Mouse (Mus musculus): ENCODE results near the gene Fads2.

Gene Fads2

GRCm38 (mm10) chr19:10056686-10057085 is 44.9 kb downstream of the Fads2 start:
- CTCF ChIA-PET: no interaction called here
- POLR2A ChIA-PET: no interaction called here

- ChIA-PET CTCF (interaction anchor here in 1 of 4 experiments (0.6 kb wide), 1 partner anchor 18 kb away, joined by 7 read pairs; no protein-coding TSS in a partner anchor), POLR2A (interaction anchor here in 1 of 4 experiments (0.7 kb wide), 1 partner anchor 414 kb away, joined by 3 read pairs; no protein-coding TSS in a partner anchor)
Measured at GRCm38 (mm10) chr19:10055783-10056660, 45.5 kb downstream of the Fads2 start.

GRCm38 (mm10) chr19:10055261-10055660 is 46.3 kb downstream of the Fads2 start:
- ChIA-PET POLR2A (no interaction called here), CTCF (interaction anchor here in 2 of 4 experiments (0.6 to 1.0 kb wide), 2 partner anchors 17 to 139 kb away, joined by 3 to 7 read pairs; no protein-coding TSS in a partner anchor)

- POLR2A ChIA-PET: interaction anchor here in 1 of 4 experiments (1.0 kb wide), 1 partner anchor 149 kb away, joined by 3 read pairs; the partner anchor contains the start of genes Fen1 and Tmem258
- CTCF ChIA-PET: interaction anchor here in 3 of 4 experiments (0.5 to 1.1 kb wide), 4 partner anchors 62 to 471 kb away, joined by 3 to 5 read pairs (median 4); no protein-coding TSS in a partner anchor
Measured at GRCm38 (mm10) chr19:10054361-10055075, 47.0 kb downstream of the Fads2 start.

GRCm38 (mm10) chr19:10053692-10054260 is 47.8 kb downstream of the Fads2 start:
- ChIA-PET CTCF (interaction anchor here in 2 of 4 experiments (1.0 to 1.1 kb wide), 3 partner anchors 61 to 142 kb away, joined by 3 to 5 read pairs (median 3); no protein-coding TSS in a partner anchor), POLR2A (interaction anchor here in 1 of 4 experiments (1.0 kb wide), 1 partner anchor 150 kb away, joined by 3 read pairs; the partner anchor contains the start of genes Fen1 and Tmem258)

GRCm38 (mm10) chr19:10052698-10053097 is 48.8 kb downstream of the Fads2 start:
- POLR2A ChIA-PET: interaction anchor here in 2 of 4 experiments (0.5 to 1.2 kb wide), 2 partner anchors 10 to 174 kb away, joined by 3 read pairs; no protein-coding TSS in a partner anchor

GRCm38 (mm10) chr19:10050438-10050837 is 51.1 kb downstream of the Fads2 start:
- POLR2A ChIA-PET: interaction anchor here in 2 of 4 experiments (1.0 to 1.2 kb wide), 3 partner anchors 10 to 78 kb away, joined by 3 read pairs; no protein-coding TSS in a partner anchor
- CTCF ChIA-PET: interaction anchor here in 2 of 4 experiments (0.7 kb wide), 2 partner anchors 32 to 285 kb away, joined by 3 read pairs; no protein-coding TSS in a partner anchor

More at GRCm38 (mm10) chr19:10052698-10053097, 48.8 kb downstream of the Fads2 start:
- CTCF ChIA-PET: interaction anchor here in 1 of 4 experiments (1.0 kb wide), 1 partner anchor 206 kb away, joined by 3 read pairs; no protein-coding TSS in a partner anchor

GRCm38 (mm10) chr19:10049533-10049932 is 52.0 kb downstream of the Fads2 start:
- ChIA-PET CTCF (interaction anchor here (0.6 to 1.7 kb wide), 4 partner anchors 9 to 169 kb away, joined by 3 to 6 read pairs (median 5); no protein-coding TSS in a partner anchor), POLR2A (interaction anchor here in 2 of 4 experiments (0.8 to 1.2 kb wide), 5 partner anchors 10 to 79 kb away, joined by 3 to 4 read pairs (median 3); no protein-coding TSS in a partner anchor)

GRCm38 (mm10) chr19:10046983-10047382 is 54.6 kb downstream of the Fads2 start:
- POLR2A ChIA-PET: interaction anchor here in 1 of 4 experiments (0.6 kb wide), 1 partner anchor 22 kb away, joined by 5 read pairs; no protein-coding TSS in a partner anchor
- CTCF ChIA-PET: interaction anchor here in 1 of 4 experiments (1.6 kb wide), 1 partner anchor 55 kb away, joined by 4 read pairs; no protein-coding TSS in a partner anchor

GRCm38 (mm10) chr19:10046346-10046745 is 55.2 kb downstream of the Fads2 start:
- ChIA-PET CTCF (interaction anchor here in 2 of 4 experiments (0.6 to 1.6 kb wide), 2 partner anchors 55 to 454 kb away, joined by 3 to 4 read pairs; no protein-coding TSS in a partner anchor), POLR2A (no interaction called here)

- POLR2A ChIA-PET: interaction anchor here in 2 of 4 experiments (0.6 to 0.7 kb wide), 2 partner anchors 19 to 32 kb away, joined by 3 to 6 read pairs; no protein-coding TSS in a partner anchor
- CTCF ChIA-PET: interaction anchor here in 3 of 4 experiments (0.7 to 1.6 kb wide), 3 partner anchors 14 to 54 kb away, joined by 3 to 4 read pairs (median 3); no protein-coding TSS in a partner anchor
Measured at GRCm38 (mm10) chr19:10045707-10046106, 55.8 kb downstream of the Fads2 start.

GRCm38 (mm10) chr19:10043643-10044042 is 57.9 kb downstream of the Fads2 start:
- POLR2A ChIA-PET: interaction anchor here in 3 of 4 experiments (0.6 to 1.7 kb wide), 6 partner anchors 9 to 207 kb away, joined by 3 to 4 read pairs (median 4); partner anchors contain the start of gene Incenp (in 1 of the 3)
- CTCF ChIA-PET: interaction anchor here in 3 of 4 experiments (0.6 to 1.3 kb wide), 6 partner anchors 15 to 189 kb away, joined by 3 to 6 read pairs (median 4); no protein-coding TSS in a partner anchor

- ChIA-PET POLR2A (interaction anchor here in 2 of 4 experiments (0.7 to 1.4 kb wide), 4 partner anchors 10 to 208 kb away, joined by 3 to 4 read pairs (median 4); partner anchors contain the start of gene Incenp (in 1 of the 2)), CTCF (interaction anchor here in 2 of 4 experiments (0.7 to 1.3 kb wide), 4 partner anchors 16 to 54 kb away, joined by 3 to 4 read pairs (median 3); no protein-coding TSS in a partner anchor)
Measured at GRCm38 (mm10) chr19:10042816-10043215, 58.7 kb downstream of the Fads2 start.

GRCm38 (mm10) chr19:10042232-10042631 is 59.3 kb downstream of the Fads2 start:
- POLR2A ChIA-PET: interaction anchor here in 2 of 4 experiments (0.5 to 1.4 kb wide), 3 partner anchors 24 to 443 kb away, joined by 3 to 4 read pairs (median 4); no protein-coding TSS in a partner anchor
- CTCF ChIA-PET: interaction anchor here in 1 of 4 experiments (1.2 kb wide), 1 partner anchor 147 kb away, joined by 13 read pairs; no protein-coding TSS in a partner anchor

- CTCF ChIA-PET: interaction anchor here in 2 of 4 experiments (0.7 to 1.2 kb wide), 2 partner anchors 55 to 148 kb away, joined by 3 to 13 read pairs; no protein-coding TSS in a partner anchor
- POLR2A ChIA-PET: interaction anchor here in 2 of 4 experiments (0.5 to 1.0 kb wide), 2 partner anchors 59 to 444 kb away, joined by 3 to 4 read pairs; no protein-coding TSS in a partner anchor
Measured at GRCm38 (mm10) chr19:10041388-10042148, 60.0 kb downstream of the Fads2 start, which contains the start of gene Fads3. TSS of gene Fads3 (plus strand) at chr19:10041569.

GRCm38 (mm10) chr19:10040866-10041387 is 60.6 kb downstream of the Fads2 start:
- POLR2A ChIA-PET: interaction anchor here in 1 of 4 experiments (1.0 kb wide), 1 partner anchor 20 kb away, joined by 3 read pairs; no protein-coding TSS in a partner anchor
- CTCF ChIA-PET: interaction anchor here in 2 of 4 experiments (0.7 to 1.2 kb wide), 3 partner anchors 56 to 149 kb away, joined by 3 to 13 read pairs (median 3); no protein-coding TSS in a partner anchor

All from embryonic stem cell, embryonic (primary cell).